Mouse (Mus musculus): ENCODE measurements around the gene Nle1. TPM values are rescaled to one million over a fixed set of nuclear protein-coding genes. Genes with fewer than 3 reads are reported as not detected.
"Not testable (repeated sequence)": the region's sequence is repeated elsewhere in the genome, so short reads cannot be mapped to it uniquely, and the experiment has no call there.

Nle1 gene
- polyA plus RNA-seq, 1 experiment, result 85.8 TPM

DNA sequence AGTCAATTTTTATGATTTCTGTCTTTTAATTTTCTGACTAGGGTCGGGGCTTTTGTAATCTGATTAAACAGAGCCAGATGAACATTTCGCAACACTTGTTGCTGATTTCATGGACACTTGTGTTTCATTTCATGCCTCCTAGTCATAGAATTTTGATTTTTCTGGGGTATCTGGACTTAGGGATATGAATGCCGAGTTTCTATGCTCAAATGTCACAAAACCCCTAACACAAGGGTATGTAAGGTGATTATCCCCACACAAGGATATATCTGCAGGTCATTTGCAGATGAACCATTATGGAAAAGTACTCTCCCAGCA, 21.4 kb upstream of the Nle1 start:
- Histone ChIP-seq H3K27ac (ENCODE audit: control insufficient read depth, insufficient read depth, low read length) (no peak overlapping the region), H3K4me3 (ENCODE audit: control insufficient read depth, insufficient read depth, low read length) (no peak overlapping the region), H3K27me3 (ENCODE audit: control insufficient read depth, insufficient read depth, low read length) (peaks cover 34% of the 10 kb centered on the region), H3K36me3 (ENCODE audit: control insufficient read depth, insufficient read depth, low read length) (no peaks in the 10 kb centered on the region), H3K4me1 (replicated peaks; ENCODE audit: control insufficient read depth, insufficient read depth, low read length) (peaks cover 10% of the 10 kb centered on the region)
- TF ChIP-seq POLR2A (IDR thresholded peaks at IDR 0.05; ENCODE audit: control insufficient read depth, extremely low read depth, insufficient read depth, low read length, poor library complexity) (no peak), CTCF (IDR thresholded peaks at IDR 0.05; ENCODE audit: borderline replicate concordance, control insufficient read depth, extremely low read depth, insufficient read depth, low read length, poor library complexity) (no peak)
- WGBS, result 43% methylated on average over 3 of the region's 3 CpGs
- DNase-seq, result no peak

- Histone ChIP-seq H3K36me3 (ENCODE audit: control insufficient read depth, insufficient read depth, low read length) (no peaks in the 10 kb centered on the region), H3K4me3 (ENCODE audit: control insufficient read depth, insufficient read depth, low read length) (no peak overlapping the region), H3K27me3 (ENCODE audit: control insufficient read depth, insufficient read depth, low read length) (peaks cover 28% of the 10 kb centered on the region), H3K27ac (ENCODE audit: control insufficient read depth, insufficient read depth, low read length) (no peak overlapping the region), H3K4me1 (replicated peaks; ENCODE audit: control insufficient read depth, insufficient read depth, low read length) (peaks cover 10% of the 10 kb centered on the region)
- TF ChIP-seq CTCF (IDR thresholded peaks at IDR 0.05; ENCODE audit: borderline replicate concordance, control insufficient read depth, extremely low read depth, insufficient read depth, low read length, poor library complexity) (no peak), POLR2A (IDR thresholded peaks at IDR 0.05; ENCODE audit: control insufficient read depth, extremely low read depth, insufficient read depth, low read length, poor library complexity) (no peak)
- no peak for DNase-seq
- 79% methylated on average over 20 of the region's 20 CpGs for WGBS
Observed at GRCm38 (mm10) chr11:82928897-82929632, 20.9 kb upstream of the Nle1 start.

DNA sequence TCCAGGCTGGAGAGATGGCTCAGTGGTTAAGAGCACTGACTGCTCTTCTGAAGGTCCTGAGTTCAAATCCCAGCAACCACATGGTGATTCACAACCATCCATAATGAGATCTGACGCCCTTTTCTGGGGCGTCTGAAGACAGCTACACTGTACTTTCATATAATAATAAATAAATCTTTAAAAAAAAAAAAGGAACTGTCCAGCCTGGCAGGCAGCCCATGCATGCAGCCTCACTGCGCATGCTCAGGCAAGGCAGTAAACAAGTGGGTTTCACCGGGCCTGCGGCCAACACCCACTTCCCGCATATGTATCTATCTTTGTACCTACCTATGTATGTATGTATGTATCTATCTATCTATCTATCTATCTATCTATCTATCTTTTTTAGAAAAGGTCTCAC, 15.7 kb upstream of the Nle1 start:
- not testable (repeated sequence) for H3K36me3 ChIP-seq (ENCODE audit: control insufficient read depth, insufficient read depth, low read length); H3K27me3 ChIP-seq (ENCODE audit: control insufficient read depth, insufficient read depth, low read length); DNase-seq; H3K4me3 ChIP-seq (ENCODE audit: control insufficient read depth, insufficient read depth, low read length); H3K4me1 ChIP-seq (replicated peaks; ENCODE audit: control insufficient read depth, insufficient read depth, low read length); H3K27ac ChIP-seq (ENCODE audit: control insufficient read depth, insufficient read depth, low read length)
- WGBS, result 9% methylated on average over 6 of the region's 6 CpGs

GRCm38 (mm10) chr11:82921691-82922090, 13.5 kb upstream of the Nle1 start:
- Histone ChIP-seq H3K4me3 (ENCODE audit: control insufficient read depth, insufficient read depth, low read length) (no peak overlapping the region), H3K27me3 (ENCODE audit: control insufficient read depth, insufficient read depth, low read length) (no peaks in the 10 kb centered on the region; the same call in 1 of the 2 replicates), H3K36me3 (ENCODE audit: control insufficient read depth, insufficient read depth, low read length) (no peaks in the 10 kb centered on the region), H3K27ac (ENCODE audit: control insufficient read depth, insufficient read depth, low read length) (no peak overlapping the region), H3K4me1 (replicated peaks; ENCODE audit: control insufficient read depth, insufficient read depth, low read length) (no peaks in the 10 kb centered on the region)
- TF ChIP-seq CTCF (IDR thresholded peaks at IDR 0.05; ENCODE audit: borderline replicate concordance, control insufficient read depth, extremely low read depth, insufficient read depth, low read length, poor library complexity), result no peak
- TF ChIP-seq POLR2A (IDR thresholded peaks at IDR 0.05; ENCODE audit: control insufficient read depth, extremely low read depth, insufficient read depth, low read length, poor library complexity), result no peak
- no peak for DNase-seq
- WGBS, result 92% methylated on average over 4 of the region's 4 CpGs

DNA sequence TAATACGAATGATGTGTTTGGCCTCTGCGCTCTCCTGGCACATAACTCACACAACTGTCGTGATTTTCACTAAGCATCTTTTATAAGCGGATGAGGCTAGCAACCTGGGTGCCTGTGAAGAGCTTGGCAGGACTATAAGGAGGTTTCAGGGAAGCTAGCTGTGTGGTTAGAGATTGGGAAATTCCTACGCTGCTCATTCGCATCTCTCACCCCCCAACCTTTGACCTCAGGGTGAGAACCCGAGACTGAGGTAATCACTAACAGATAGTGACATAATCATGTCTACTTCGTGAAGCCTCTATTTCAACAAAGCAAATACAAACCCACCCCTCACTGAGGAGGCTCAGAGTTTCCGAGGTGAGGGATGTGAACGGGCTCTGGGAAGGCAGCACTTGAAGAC, 12.6 kb upstream of the Nle1 start:
- Histone ChIP-seq H3K36me3 (ENCODE audit: control insufficient read depth, insufficient read depth, low read length) (no peaks in the 10 kb centered on the region), H3K27me3 (ENCODE audit: control insufficient read depth, insufficient read depth, low read length) (no peaks in the 10 kb centered on the region; the same call in 1 of the 2 replicates), H3K27ac (ENCODE audit: control insufficient read depth, insufficient read depth, low read length) (no peak overlapping the region), H3K4me3 (ENCODE audit: control insufficient read depth, insufficient read depth, low read length) (no peak overlapping the region), H3K4me1 (replicated peaks; ENCODE audit: control insufficient read depth, insufficient read depth, low read length) (no peaks in the 10 kb centered on the region)
- no peak for TF ChIP-seq POLR2A (IDR thresholded peaks at IDR 0.05; ENCODE audit: control insufficient read depth, extremely low read depth, insufficient read depth, low read length, poor library complexity)
- 89% methylated on average over 10 of the region's 10 CpGs for WGBS
- DNase-seq, result no peak

- Histone ChIP-seq H3K36me3 (ENCODE audit: control insufficient read depth, insufficient read depth, low read length) (no peaks in the 10 kb centered on the region), H3K4me3 (ENCODE audit: control insufficient read depth, insufficient read depth, low read length) (no peak overlapping the region), H3K27ac (ENCODE audit: control insufficient read depth, insufficient read depth, low read length) (no peak overlapping the region), H3K27me3 (ENCODE audit: control insufficient read depth, insufficient read depth, low read length) (no peaks in the 10 kb centered on the region), H3K4me1 (replicated peaks; ENCODE audit: control insufficient read depth, insufficient read depth, low read length) (no peaks in the 10 kb centered on the region)
- TF ChIP-seq CTCF (IDR thresholded peaks at IDR 0.05; ENCODE audit: borderline replicate concordance, control insufficient read depth, extremely low read depth, insufficient read depth, low read length, poor library complexity), result peak; percentile 88
- TF ChIP-seq POLR2A (IDR thresholded peaks at IDR 0.05; ENCODE audit: control insufficient read depth, extremely low read depth, insufficient read depth, low read length, poor library complexity), result no peak
- WGBS, result 9% methylated on average over 16 of the region's 16 CpGs
- DNase-seq, result peak; percentile 75
Observed at GRCm38 (mm10) chr11:82914711-82915352, 6.6 kb upstream of the Nle1 start.
